Mouse (Mus musculus) adrenal gland, postnatal 25 days (tissue): ENCODE measurements at regions not wholly inside any gene's neighbourhood (a gene's known extent, or its start where the extent isn't known, plus 50 kb on each side); places are given as distances from the start of the nearest gene placed in this dataset.
A peak's percentile ranks its signal among the peaks of the same experiment; 100 is the strongest.
"Not testable (repeated sequence)": the region's sequence is repeated elsewhere in the genome, so short reads cannot be mapped to it uniquely, and the experiment has no call there.

Experiments
- DNase-seq: peaks from one replicate; pipeline ENCODE4 v3.0.0; 2021; ENCODE audit warnings: mixed read lengths

DNA sequence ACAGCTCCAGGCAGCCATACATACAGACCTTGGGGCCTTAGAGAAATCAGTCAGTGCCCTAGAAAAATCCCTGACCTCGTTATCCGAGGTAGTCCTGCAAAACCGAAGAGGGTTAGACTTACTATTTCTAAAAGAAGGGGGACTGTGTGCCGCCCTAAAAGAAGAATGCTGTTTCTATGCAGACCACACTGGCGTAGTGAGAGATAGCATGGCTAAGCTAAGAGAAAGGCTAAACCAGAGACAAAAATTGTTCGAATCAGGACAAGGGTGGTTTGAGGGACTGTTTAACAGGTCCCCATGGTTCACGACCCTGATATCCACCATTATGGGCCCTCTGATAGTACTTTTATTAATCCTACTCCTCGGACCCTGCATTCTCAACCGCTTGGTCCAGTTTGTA lies 322.2 kb downstream of the Gm29866 start:
- DNase-seq: not testable (repeated sequence)

DNA sequence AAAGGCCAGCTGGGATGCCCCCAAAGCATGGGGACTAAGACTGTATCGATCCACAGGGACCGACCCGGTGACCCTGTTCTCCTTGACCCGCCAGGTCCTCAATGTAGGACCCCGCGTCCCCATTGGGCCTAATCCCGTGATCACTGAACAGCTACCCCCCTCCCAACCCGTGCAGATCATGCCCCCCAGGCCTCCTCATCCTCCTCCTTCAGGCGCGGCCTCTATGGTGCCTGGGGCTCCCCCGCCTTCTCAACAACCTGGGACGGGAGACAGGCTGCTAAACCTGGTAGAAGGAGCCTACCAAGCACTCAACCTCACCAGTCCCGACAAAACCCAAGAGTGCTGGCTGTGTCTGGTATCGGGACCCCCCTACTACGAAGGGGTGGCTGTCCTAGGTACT lies 323.1 kb downstream of the Gm29866 start:
- not testable (repeated sequence) for DNase-seq

DNA sequence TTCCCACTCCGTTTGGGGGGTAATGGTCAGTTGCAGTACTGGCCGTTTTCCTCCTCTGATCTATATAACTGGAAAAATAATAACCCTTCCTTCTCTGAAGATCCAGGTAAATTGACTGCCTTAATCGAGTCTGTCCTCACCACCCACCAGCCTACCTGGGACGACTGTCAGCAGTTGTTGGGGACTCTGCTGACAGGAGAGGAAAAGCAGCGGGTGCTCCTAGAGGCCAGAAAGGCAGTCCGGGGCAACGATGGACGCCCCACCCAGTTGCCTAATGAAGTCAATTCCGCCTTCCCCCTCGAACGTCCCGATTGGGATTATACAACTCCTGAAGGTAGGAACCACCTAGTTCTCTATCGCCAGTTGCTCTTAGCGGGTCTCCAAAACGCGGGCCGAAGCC lies 328.2 kb downstream of the Gm29866 start:
- DNase-seq: peak; percentile 0
